Mouse (Mus musculus): ENCODE measurements around the gene 4930544D05Rik.
A peak's percentile ranks its signal among the peaks of the same experiment; 100 is the strongest.

DNA sequence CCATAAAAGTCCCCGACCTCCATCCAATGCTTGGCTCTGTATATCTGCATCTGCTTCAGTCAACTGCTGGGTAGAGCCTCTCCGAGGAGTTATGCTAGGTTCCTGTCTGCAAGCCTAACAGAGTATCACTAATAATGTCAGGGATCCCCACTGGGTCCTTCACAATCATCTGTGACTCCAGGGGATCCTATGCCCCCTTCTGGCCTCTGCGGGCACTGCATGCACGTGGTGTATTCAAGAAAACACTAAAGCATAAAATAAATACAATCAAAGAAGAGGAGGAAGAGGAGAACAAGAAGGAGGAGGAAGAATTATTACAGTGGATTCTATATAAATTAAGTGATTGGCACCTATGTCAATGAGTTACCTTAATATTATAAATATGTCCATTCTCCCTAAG is 9.8 kb downstream of the 4930544D05Rik start:
- TF ChIP-seq POLR2A (IDR thresholded peaks at IDR 0.05; ENCODE audit: insufficient read length, low read depth) (no peak), MAX (IDR thresholded peaks at IDR 0.05; ENCODE audit: low read depth) (no peak), E2F4 (IDR thresholded peaks at IDR 0.05; ENCODE audit: insufficient read depth) (no peak), USF1 (IDR thresholded peaks at IDR 0.05; ENCODE audit: low read depth) (peak; percentile 26), TCF12 (IDR thresholded peaks at IDR 0.05; ENCODE audit: insufficient read depth, poor library complexity, severe bottlenecking) (no peak), MYOD1 (IDR thresholded peaks at IDR 0.05; ENCODE audit: control insufficient read depth in 1 of 3, insufficient read length in 2 of 3, low read depth in 2 of 3) (no peak), MYOG (IDR thresholded peaks at IDR 0.05; ENCODE audit: control insufficient read depth in 1 of 3, insufficient read depth in 1 of 3, insufficient read length in 2 of 3, low read depth in 2 of 3) (no peak), POLR2AphosphoS2 (IDR thresholded peaks at IDR 0.05; ENCODE audit: insufficient read length, low read depth) (no peak)

Data from myocyte (in vitro differentiated cells).